Mouse (Mus musculus) embryo, embryonic 11.5 days (tissue): ENCODE data around the gene Cfap100.
A peak's percentile ranks its signal among the peaks of the same experiment; 100 is the strongest.

Experiments used
- DNase-seq: peaks from one replicate; pipeline ENCODE4 v3.0.0-alpha.2; 2012; ENCODE audit warnings: low read depth, low spot score

Cfap100 gene

GRCm38 (mm10) chr6:90428380-90428974 lies at the start of gene Cfap100:
Cfap100 (minus strand) TSS chr6:90428797.
- peak; percentile 58 for DNase-seq

DNA sequence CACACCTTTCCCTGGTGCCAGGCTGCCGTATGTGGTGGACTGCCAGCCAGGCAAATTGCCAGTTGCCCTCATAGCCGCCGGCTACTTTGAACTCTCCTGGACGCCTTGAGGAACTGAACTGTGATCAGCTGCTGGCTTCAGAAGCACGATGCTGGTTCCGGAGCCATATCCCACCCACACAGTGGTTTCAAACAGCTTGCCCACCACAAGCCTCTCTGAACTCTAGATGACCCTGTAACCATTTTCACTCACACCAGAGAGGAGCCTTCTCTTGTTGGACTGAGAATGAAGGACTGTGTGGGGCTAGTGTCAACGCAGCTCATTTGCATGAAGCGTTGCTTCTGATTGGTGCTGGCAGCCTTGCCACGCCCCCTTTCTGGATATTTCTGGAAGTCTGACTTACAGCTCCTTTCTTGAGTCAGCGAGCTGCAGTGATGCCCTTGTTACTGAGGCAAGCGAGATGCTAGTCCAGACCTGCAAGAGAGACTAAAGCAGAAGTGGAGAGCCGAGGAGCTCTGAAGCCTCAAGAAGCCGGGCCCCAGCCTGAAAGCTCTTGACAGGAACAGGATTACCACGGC lies 48.4 kb upstream of the Cfap100 start:
- no peak for DNase-seq

- no peak for DNase-seq
Observed at GRCm38 (mm10) chr6:90475854-90476212, 47.2 kb upstream of the Cfap100 start.

DNA sequence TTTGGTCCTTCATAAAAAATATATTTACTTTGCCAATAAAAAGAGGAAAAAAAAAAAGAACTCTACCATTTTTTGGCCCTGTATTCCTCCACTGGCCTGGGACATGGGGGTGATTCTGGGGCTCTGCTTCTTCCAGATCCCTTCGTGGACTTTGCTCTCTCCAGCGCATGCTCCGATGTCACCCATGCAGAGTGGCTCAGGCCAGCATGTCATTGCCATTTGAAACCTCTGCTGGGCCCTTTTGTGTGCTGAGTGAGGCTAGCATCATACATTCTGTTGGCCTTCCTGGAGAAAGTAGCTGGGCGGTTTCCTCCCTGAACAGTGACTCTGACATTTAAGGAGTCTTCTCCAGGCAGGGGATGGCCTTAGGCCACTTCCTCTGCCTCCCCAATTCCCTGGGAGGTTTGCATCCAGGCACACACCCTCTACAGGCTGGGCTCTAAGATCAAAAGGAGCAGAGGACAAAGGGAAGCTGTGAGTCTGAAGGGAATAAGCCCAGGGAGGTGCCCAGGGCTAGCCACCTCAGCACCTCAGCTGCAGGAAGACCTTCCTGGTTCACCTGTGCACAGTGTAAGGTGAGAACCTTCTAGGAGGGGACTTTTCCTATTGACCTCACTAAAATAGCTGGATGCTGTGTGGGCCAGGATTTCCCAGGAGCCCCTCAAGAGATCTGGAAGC lies 46.7 kb upstream of the Cfap100 start:
- DNase-seq: no peak

- no peak for DNase-seq
Observed at GRCm38 (mm10) chr6:90474361-90474750, 45.8 kb upstream of the Cfap100 start.

GRCm38 (mm10) chr6:90473630-90474360 lies 45.2 kb upstream of the Cfap100 start:
- no peak for DNase-seq

DNA sequence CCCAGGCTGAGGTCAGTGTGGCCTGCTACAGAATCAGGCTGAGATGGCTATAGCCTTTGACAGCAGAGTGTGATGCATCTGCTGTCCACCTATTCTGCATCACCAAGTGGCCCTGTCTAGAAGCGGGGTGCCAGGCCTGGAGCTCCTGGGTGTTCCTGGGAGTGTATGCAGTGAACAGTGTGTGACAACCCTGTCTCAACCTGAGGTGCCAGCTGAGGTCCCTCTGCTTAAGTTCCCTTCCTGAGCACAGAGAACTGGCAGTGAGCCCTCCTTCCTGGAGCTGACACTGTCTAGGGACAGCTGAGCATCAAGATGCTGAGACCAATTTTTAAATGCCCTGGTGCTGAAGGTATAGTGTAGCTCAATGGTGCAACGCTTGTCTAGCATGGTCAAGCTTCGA lies 44.1 kb upstream of the Cfap100 start:
- no peak for DNase-seq

- DNase-seq: no peak
Observed at GRCm38 (mm10) chr6:90472079-90472478, 43.5 kb upstream of the Cfap100 start.

DNA sequence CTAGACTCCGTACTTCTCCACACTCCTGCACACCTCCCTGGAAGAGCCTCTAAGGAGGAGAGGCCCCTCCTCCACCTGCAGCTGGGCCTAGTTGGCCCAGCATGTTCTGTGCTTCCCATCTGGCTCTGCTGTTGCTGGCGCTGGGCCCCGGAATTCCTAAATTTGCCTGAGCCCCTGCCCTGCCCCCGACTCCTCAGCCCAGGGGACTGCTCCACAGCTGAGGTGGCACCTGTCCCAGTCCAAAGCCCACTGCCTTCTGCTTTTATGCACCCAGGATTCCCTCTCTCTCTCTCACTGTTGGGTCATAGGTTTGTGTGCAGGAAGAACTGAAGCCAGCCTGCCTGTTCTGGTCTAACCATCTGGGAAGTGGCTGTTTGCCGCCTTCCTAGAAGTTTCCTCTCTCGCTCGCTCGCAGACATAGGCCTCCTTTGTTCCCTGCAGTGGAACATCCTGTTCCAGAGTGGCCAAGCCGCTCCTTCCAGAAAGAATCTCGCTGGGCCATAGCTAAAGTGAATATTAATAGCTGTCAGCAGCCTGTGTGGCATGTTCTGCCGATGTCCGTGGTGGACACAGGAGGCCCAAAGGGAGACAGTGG lies 42.4 kb upstream of the Cfap100 start:
- DNase-seq: no peak

GRCm38 (mm10) chr6:90470255-90470654 lies 41.7 kb upstream of the Cfap100 start:
- DNase-seq: no peak

DNA sequence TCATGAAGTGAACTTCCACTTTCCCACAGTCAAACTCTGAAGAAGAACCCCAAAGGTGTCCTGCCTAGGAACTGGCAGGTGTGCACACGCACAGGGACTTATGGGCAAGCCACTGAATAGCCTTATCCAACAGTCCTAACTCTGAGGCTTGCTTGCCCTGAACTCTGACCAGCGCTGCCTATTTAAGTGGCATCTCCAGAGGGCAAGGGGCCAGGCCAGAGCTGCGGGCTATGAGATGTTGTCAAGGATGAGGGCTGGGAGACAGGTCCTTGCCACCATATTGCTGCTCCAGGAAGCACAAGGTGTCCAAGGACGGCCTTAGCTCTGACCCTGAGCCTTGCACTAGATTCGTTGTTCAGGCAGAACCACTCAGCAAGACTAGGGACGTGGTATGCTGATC lies 40.4 kb upstream of the Cfap100 start:
- no peak for DNase-seq

GRCm38 (mm10) chr6:90468216-90468615 lies 39.6 kb upstream of the Cfap100 start:
- no peak for DNase-seq

DNA sequence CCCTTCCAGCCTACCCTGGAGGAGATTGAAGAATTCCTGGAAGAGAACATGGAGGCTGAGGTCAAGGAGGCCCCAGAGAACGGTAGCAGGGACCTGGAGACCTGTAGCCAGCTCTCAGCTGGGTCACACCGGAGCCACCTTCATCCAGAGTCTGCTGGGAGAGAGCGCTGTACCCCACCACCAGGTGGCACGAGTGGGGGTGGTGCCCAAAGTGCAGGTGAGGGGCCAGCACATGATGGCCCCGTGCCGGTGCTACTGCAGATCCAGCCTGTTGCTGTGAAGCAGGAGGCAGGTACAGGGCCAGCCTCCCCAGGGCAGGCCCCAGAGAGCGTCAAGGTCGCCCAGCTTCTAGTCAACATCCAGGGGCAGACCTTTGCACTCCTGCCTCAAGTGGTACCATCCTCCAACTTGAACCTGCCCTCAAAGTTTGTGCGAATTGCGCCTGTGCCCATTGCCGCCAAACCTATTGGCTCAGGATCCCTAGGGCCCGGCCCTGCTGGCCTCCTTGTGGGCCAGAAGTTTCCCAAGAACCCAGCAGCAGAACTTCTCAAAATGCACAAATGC lies 38.3 kb upstream of the Cfap100 start:
- DNase-seq: no peak

- DNase-seq: no peak
Observed at GRCm38 (mm10) chr6:90466079-90466478, 37.5 kb upstream of the Cfap100 start.

- no peak for DNase-seq
Observed at GRCm38 (mm10) chr6:90465028-90465640, 36.5 kb upstream of the Cfap100 start.

GRCm38 (mm10) chr6:90463890-90464421 lies 35.4 kb upstream of the Cfap100 start:
- DNase-seq: no peak

DNA sequence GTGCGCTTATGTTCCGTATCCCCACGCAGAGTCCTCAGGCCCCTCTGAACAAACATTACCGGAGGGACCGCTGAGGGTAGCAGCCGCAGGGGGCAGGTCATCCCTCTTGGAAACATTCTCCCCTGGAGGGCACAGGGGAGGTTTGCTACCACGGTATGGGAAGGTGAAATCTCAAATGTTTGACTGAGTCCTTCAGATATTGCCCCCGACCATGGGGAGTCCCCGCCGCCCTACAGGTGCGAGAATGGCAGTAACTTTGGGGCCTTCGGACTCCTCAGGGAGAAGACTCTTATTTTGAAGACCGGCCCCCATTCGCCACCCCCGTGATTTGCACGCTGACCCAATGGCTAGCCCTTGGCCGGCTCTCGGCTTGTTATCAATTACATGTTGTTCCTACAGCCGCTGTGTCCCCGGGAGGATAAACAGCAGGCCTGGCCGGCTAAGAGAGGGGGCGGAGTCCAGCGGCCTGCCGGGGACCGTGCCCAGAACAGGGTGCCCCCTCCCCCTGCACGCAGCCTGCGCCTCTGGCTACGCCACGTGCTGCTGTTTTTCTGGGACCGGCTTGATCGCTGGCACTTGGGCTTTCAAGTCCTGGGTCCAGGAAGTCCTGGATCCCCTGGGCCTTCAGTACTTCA lies 34.7 kb upstream of the Cfap100 start:
- DNase-seq: peak; percentile 40

GRCm38 (mm10) chr6:90462841-90463227 lies 34.2 kb upstream of the Cfap100 start:
- DNase-seq: no peak

GRCm38 (mm10) chr6:90462181-90462706 lies 33.6 kb upstream of the Cfap100 start, which contains the start of gene Klf15:
Klf15 (plus strand) TSS chr6:90462576.
- peak; percentile 52 for DNase-seq

GRCm38 (mm10) chr6:90461771-90462170 lies 33.2 kb upstream of the Cfap100 start:
- DNase-seq: no peak
